Mouse (Mus musculus) heart, embryonic 10.5 days (tissue): ENCODE results near the gene Ncapd3. TPM values are rescaled to one million over a fixed set of nuclear protein-coding genes. Genes with fewer than 3 reads are reported as not detected.

Source experiments
- DNase-seq: peaks from one replicate; pipeline ENCODE4 v3.0.0-alpha.2; 2017; ENCODE audit warnings: low spot score
- H3K27ac ChIP-seq: fragments of 300-500 bp; sonication (generic); 2 replicates; pipeline ENCODE4 v1.5.1; 2016; ENCODE audit warnings: mild to moderate bottlenecking
- H3K27me3 ChIP-seq: fragments of 300-500 bp; sonication (generic); 2 replicates; pipeline ENCODE4 v1.6.1; 2016; ENCODE audit warnings: mild to moderate bottlenecking; ENCODE audit not compliant: poor library complexity, insufficient read depth, severe bottlenecking
- H3K36me3 ChIP-seq: fragments of 300-500 bp; sonication (generic); 2 replicates; pipeline ENCODE4 v1.6.1; 2016; ENCODE audit warnings: mild to moderate bottlenecking, moderate library complexity
- H3K4me1 ChIP-seq: fragments of 300-500 bp; sonication (generic); 2 replicates; pipeline ENCODE4 v1.6.1; 2016; ENCODE audit warnings: mild to moderate bottlenecking
- H3K4me3 ChIP-seq: fragments of 300-500 bp; sonication (generic); 2 replicates; pipeline ENCODE4 v1.5.1; 2016; ENCODE audit warnings: mild to moderate bottlenecking, moderate library complexity
- H3K9me3 ChIP-seq: fragments of 300-500 bp; sonication (generic); 2 replicates; pipeline ENCODE4 v1.6.1; 2016; ENCODE audit warnings: mild to moderate bottlenecking, moderate library complexity
- WGBS: fragments of 180-500 bp; shearing (Covaris S2); methylation state at CpG from one replicate; pipeline ENCODE4 v1.1.7; 2016; 5-methylcytosine and 5-hydroxymethylcytosine counted together
- polyA plus RNA-seq: library from polyadenylated mRNA; unstranded; fragments of >200 nt; fragmentation: Nextera tagmentation; extraction: Ambion mirVana; gene quantifications from 2 replicates; pipeline ENCODE4 v1.2.1, GENCODE M21; 2016

Ncapd3 gene
- polyA plus RNA-seq, 1 experiment from 2014 or later, result 28.3 TPM

GRCm38 (mm10) chr9:27109533-27110514 is 79.8 kb downstream of the Ncapd3 start:
- Histone ChIP-seq H3K36me3 (peaks cover 2% of the 10 kb centered on the region; the same call in 1 of the 2 replicates), H3K4me3 (no peak overlapping the region), H3K27ac (peak overlapping the region; percentile 52; the same call in 1 of the 2 replicates), H3K4me1 (peaks cover 25% of the 10 kb centered on the region), H3K27me3 (no peaks in the 10 kb centered on the region), H3K9me3 (no peaks in the 10 kb centered on the region)
- DNase-seq, result no peak
- 56% methylated on average over 22 of the region's 22 CpGs for WGBS

- Histone ChIP-seq H3K27ac (0 out of 2 replicates have a peak overlapping the region, but pooled peaks have one; percentile 22), H3K36me3 (no peaks in the 10 kb centered on the region), H3K4me1 (peaks cover 25% of the 10 kb centered on the region), H3K4me3 (no peak overlapping the region), H3K9me3 (no peaks in the 10 kb centered on the region), H3K27me3 (no peaks in the 10 kb centered on the region)
- DNase-seq, result no peak
- 57% methylated on average over 5 of the region's 5 CpGs for WGBS
Measured at GRCm38 (mm10) chr9:27110681-27111080, 80.7 kb downstream of the Ncapd3 start.

GRCm38 (mm10) chr9:27111756-27112155 is 81.8 kb downstream of the Ncapd3 start:
- no peak for DNase-seq
- no peaks in the 10 kb centered on the region for H3K9me3 ChIP-seq
- no peaks in the 10 kb centered on the region for H3K36me3 ChIP-seq
- H3K4me1 ChIP-seq, result peaks cover 25% of the 10 kb centered on the region
- H3K27me3 ChIP-seq, result no peaks in the 10 kb centered on the region
- no peak overlapping the region for H3K4me3 ChIP-seq
- 93% methylated on average over 3 of the region's 3 CpGs for WGBS
- H3K27ac ChIP-seq, result no peak overlapping the region

GRCm38 (mm10) chr9:27121254-27121653 is 91.3 kb downstream of the Ncapd3 start:
- Histone ChIP-seq H3K27me3 (no peaks in the 10 kb centered on the region), H3K4me3 (no peak overlapping the region), H3K4me1 (peaks cover 12% of the 10 kb centered on the region), H3K27ac (no peak overlapping the region), H3K9me3 (no peaks in the 10 kb centered on the region), H3K36me3 (peaks cover 2% of the 10 kb centered on the region; the same call in 1 of the 2 replicates)
- no peak for DNase-seq
- 82% methylated on average over 9 of the region's 9 CpGs for WGBS

GRCm38 (mm10) chr9:27122076-27122475 is 92.1 kb downstream of the Ncapd3 start:
- Histone ChIP-seq H3K4me3 (no peak overlapping the region), H3K27ac (no peak overlapping the region), H3K4me1 (peaks cover 12% of the 10 kb centered on the region), H3K27me3 (no peaks in the 10 kb centered on the region), H3K36me3 (peaks cover 6% of the 10 kb centered on the region; the same call in 1 of the 2 replicates), H3K9me3 (no peaks in the 10 kb centered on the region)
- 89% methylated on average over 4 of the region's 4 CpGs for WGBS
- no peak for DNase-seq

- H3K36me3 ChIP-seq, result peaks cover 11% of the 10 kb centered on the region
- H3K27ac ChIP-seq, result no peak overlapping the region
- WGBS, result 93% methylated on average over 4 of the region's 4 CpGs
- DNase-seq, result no peak
- no peaks in the 10 kb centered on the region for H3K27me3 ChIP-seq
- no peaks in the 10 kb centered on the region for H3K9me3 ChIP-seq
- peaks cover 12% of the 10 kb centered on the region for H3K4me1 ChIP-seq
- H3K4me3 ChIP-seq, result no peak overlapping the region
Measured at GRCm38 (mm10) chr9:27122963-27123362, 93.0 kb downstream of the Ncapd3 start.

GRCm38 (mm10) chr9:27123947-27124346 is 94.0 kb downstream of the Ncapd3 start:
- H3K9me3 ChIP-seq, result no peaks in the 10 kb centered on the region
- peaks cover 13% of the 10 kb centered on the region for H3K36me3 ChIP-seq

GRCm38 (mm10) chr9:27125450-27125849 is 95.5 kb downstream of the Ncapd3 start:
- peaks cover 13% of the 10 kb centered on the region for H3K36me3 ChIP-seq
- no peak overlapping the region for H3K27ac ChIP-seq
- peaks cover 24% of the 10 kb centered on the region for H3K4me1 ChIP-seq
- 71% methylated on average over 6 of the region's 6 CpGs for WGBS
- no peak for DNase-seq
- H3K9me3 ChIP-seq, result no peaks in the 10 kb centered on the region
- no peaks in the 10 kb centered on the region for H3K27me3 ChIP-seq
- no peak overlapping the region for H3K4me3 ChIP-seq

More at GRCm38 (mm10) chr9:27123947-27124346, 94.0 kb downstream of the Ncapd3 start:
- H3K27ac ChIP-seq, result no peak overlapping the region
- no peak overlapping the region for H3K4me3 ChIP-seq
- no peak for DNase-seq
- no peaks in the 10 kb centered on the region for H3K27me3 ChIP-seq
- H3K4me1 ChIP-seq, result peaks cover 21% of the 10 kb centered on the region
- WGBS, result 68% methylated on average over 2 of the region's 2 CpGs

- H3K4me3 ChIP-seq, result no peak overlapping the region
- H3K4me1 ChIP-seq, result peaks cover 24% of the 10 kb centered on the region
- 90% methylated on average over 6 of the region's 6 CpGs for WGBS
- no peak overlapping the region for H3K27ac ChIP-seq
- H3K9me3 ChIP-seq, result no peaks in the 10 kb centered on the region
- DNase-seq, result no peak
- H3K27me3 ChIP-seq, result no peaks in the 10 kb centered on the region
- H3K36me3 ChIP-seq, result peaks cover 13% of the 10 kb centered on the region
Measured at GRCm38 (mm10) chr9:27126543-27126942, 96.6 kb downstream of the Ncapd3 start.

GRCm38 (mm10) chr9:27128629-27129028 is 98.7 kb downstream of the Ncapd3 start:
- Histone ChIP-seq H3K4me1 (peaks cover 24% of the 10 kb centered on the region), H3K27me3 (no peaks in the 10 kb centered on the region), H3K27ac (no peak overlapping the region), H3K4me3 (no peak overlapping the region), H3K9me3 (no peaks in the 10 kb centered on the region), H3K36me3 (peaks cover 15% of the 10 kb centered on the region)
- no peak for DNase-seq
- WGBS, result 48% methylated on average over 4 of the region's 4 CpGs

- no peak for DNase-seq
Measured at GRCm38 (mm10) chr9:27134410-27134809, 104.4 kb downstream of the Ncapd3 start.

GRCm38 (mm10) chr9:27135372-27135771 is 105.4 kb downstream of the Ncapd3 start:
- Histone ChIP-seq H3K27ac (no peak overlapping the region), H3K9me3 (no peaks in the 10 kb centered on the region), H3K4me1 (peaks cover 5% of the 10 kb centered on the region), H3K27me3 (no peaks in the 10 kb centered on the region), H3K4me3 (no peak overlapping the region), H3K36me3 (peaks cover 4% of the 10 kb centered on the region; the same call in 1 of the 2 replicates)
- no peak for DNase-seq
- WGBS, result 91% methylated on average over 7 of the region's 7 CpGs

More at GRCm38 (mm10) chr9:27134410-27134809, 104.4 kb downstream of the Ncapd3 start:
- peaks cover 5% of the 10 kb centered on the region; the same call in 1 of the 2 replicates for H3K4me1 ChIP-seq
- no peaks in the 10 kb centered on the region for H3K9me3 ChIP-seq
- WGBS, result 65% methylated on average over 1 of the region's 1 CpGs
- no peak overlapping the region for H3K4me3 ChIP-seq
- no peaks in the 10 kb centered on the region for H3K27me3 ChIP-seq
- peaks cover 4% of the 10 kb centered on the region; the same call in 1 of the 2 replicates for H3K36me3 ChIP-seq
- no peak overlapping the region for H3K27ac ChIP-seq

- no peak overlapping the region for H3K27ac ChIP-seq
- H3K36me3 ChIP-seq, result peaks cover 14% of the 10 kb centered on the region
- H3K4me3 ChIP-seq, result no peak overlapping the region
- DNase-seq, result no peak
- H3K9me3 ChIP-seq, result no peaks in the 10 kb centered on the region
- WGBS, result 75% methylated on average over 8 of the region's 8 CpGs
- H3K27me3 ChIP-seq, result no peaks in the 10 kb centered on the region
- H3K4me1 ChIP-seq, result peaks cover 12% of the 10 kb centered on the region
Measured at GRCm38 (mm10) chr9:27136651-27137050, 106.7 kb downstream of the Ncapd3 start.
